Mouse (Mus musculus) inflammation-experienced regulatory T-cells, adult 6 months (primary cell): ENCODE results near the gene Msh3. TPM values are rescaled to one million over a fixed set of nuclear protein-coding genes. Genes with fewer than 3 reads are reported as not detected.

Experiments used
- ATAC-seq: one replicate; pipeline ENCODE4 v1.8.0; 2017
- polyA plus RNA-seq, 3 experiments: library from polyadenylated mRNA; unstranded; fragments of 100-300 nt; shearing (Covaris generic); gene quantifications; one replicate each; pipeline ENCODE4 v1.2.1; 2017

The Msh3 gene
- polyA plus RNA-seq, 3 experiments from 2014 or later = 28.6 to 51.5 (median 35.9) TPM

- no peak for ATAC-seq
Observed at GRCm38 (mm10) chr13:92328000-92328399, 26.8 kb downstream of the Msh3 start.

DNA sequence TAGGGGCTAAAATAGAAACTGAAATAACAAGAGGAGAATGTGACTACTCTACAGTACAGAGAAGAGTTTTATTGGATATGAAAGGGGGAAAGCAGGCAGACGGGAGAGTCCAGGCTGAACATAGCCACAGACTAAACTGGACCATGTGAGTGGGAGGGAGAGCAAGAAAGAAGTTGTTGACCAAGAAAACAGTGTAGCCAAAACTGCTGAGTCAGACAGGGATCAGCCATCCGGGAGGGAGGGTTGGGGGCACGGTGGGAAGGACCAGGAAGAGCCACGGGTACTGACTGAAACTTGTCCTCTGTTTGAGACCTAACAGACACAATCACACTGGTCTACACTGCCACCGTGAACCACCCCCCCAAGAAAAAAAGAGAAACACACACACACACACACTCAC lies 28.8 kb downstream of the Msh3 start:
- no peak for ATAC-seq

- ATAC-seq = no peak
Observed at GRCm38 (mm10) chr13:92320770-92321169, 34.0 kb downstream of the Msh3 start.

DNA sequence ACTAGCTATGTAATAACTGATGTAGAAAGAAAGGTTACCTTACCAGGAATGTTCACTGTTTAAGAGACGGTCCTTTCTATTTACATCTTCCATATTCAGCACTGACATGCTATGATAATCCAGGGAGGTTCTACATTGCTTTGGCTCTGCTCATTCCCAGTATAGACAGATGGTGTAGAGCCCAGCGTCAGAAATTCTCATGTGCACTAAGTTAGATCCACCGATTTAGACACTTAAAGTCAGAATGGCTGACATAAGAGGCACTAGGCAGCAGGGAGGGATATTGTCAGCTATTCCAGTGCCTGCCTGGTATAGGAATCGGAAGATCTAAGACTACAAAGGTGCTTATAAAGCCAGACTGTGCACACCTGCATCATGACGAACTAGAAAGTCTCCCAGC lies 40.2 kb downstream of the Msh3 start:
- no peak for ATAC-seq

DNA sequence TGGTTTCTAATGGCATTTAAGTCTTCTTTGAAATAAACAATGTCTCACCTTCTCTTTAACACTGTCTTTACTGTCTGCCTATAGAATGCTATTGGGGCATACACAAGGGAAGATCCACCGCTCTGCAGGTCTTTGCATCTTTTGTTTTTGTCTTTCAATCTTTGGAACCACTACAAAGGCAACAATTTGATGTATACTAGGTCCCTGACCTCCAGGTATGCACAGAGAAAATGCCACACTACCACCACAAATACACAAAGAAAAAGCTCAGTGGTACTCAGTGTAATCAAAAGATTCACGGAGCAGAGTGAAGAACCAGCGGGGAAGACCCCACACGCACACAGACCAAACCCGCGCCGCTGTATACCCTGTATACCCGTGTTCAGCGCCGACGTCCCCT lies 49.1 kb downstream of the Msh3 start, which contains the start of gene Gm20379:
Gm20379 (plus strand) TSS at position 301 of the 400 bp plus-strand sequence.
- ATAC-seq = no peak

DNA sequence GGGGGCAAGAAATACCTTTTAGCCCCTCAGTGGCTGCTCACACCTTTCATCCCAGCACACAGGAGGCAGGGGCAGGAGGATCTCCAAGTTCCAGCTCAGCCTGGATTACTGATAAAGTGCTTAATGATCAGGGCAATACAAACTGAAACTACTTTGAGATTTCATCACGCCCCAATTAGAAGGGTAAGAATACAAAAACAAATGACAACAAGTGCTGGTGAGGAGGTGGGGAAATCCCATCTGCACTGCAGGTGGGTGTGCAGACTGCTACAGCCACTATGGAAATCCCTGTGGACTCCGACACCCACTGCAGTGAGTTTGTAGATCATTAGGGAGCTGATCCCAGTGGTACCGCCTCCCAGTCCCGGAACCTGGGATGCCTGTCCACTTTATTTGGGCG lies 50.5 kb downstream of the Msh3 start:
- peak; percentile 96 for ATAC-seq

DNA sequence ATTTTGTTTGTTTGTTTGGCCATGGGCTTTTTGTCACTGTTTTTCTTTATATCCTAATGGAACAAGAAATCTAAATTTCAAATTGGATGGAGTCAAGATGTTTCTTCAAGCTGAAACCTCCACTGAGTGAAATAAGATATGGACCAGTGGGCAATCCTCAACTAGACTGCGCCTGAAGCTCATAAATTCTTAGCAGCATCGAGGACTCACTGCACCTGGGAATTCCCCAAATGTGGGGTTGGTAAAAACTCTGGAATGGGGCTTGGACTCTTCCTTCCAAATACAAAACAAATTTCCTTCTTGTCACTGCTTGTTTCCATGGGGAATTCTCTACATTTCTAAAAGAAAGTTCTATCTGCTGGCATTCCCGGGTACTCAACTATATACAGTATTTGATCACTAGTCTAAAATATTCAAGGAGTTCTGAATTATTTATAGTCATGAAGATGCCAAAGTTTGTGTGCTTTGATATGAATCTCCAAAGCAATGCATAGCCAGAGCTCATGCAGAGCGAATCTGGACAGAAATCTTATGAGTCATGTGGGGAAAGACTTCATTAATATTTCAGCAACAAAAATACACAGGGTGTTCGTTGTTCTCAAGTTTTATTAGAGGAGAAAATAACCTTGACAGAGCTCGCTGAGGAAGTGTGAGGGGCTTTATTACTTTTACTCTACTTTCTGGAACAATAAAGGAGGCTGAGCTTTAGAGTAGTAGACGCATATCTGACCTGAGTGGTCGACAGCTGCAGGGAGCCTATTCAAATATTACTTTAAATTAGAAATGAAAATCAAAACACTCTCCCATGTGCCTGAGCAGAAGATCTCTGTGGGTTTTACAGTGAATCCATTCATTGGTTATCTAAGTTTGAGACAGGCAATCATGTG lies 51.5 kb downstream of the Msh3 start:
- no peak for ATAC-seq

- no peak for ATAC-seq
Observed at GRCm38 (mm10) chr13:92302466-92302865, 52.3 kb downstream of the Msh3 start.

DNA sequence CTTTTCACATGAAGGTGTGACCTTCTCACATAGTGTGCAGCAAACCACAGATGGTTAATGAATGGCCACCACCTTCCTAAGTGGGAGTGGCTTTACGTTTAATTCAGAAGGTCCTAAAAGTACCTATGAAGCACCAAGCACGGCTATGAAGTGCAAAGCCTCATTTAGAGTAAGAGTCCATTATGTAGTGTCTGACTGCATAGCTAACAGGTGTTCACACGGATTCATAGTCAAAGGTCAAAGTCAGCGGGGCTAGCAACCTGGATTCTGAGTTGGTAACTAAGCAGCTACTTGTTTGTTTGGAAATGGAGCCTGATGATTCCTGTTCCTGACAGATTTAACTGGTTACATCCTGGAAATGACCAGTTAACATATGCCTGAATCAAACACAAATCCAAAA lies 53.0 kb downstream of the Msh3 start:
- ATAC-seq = no peak

DNA sequence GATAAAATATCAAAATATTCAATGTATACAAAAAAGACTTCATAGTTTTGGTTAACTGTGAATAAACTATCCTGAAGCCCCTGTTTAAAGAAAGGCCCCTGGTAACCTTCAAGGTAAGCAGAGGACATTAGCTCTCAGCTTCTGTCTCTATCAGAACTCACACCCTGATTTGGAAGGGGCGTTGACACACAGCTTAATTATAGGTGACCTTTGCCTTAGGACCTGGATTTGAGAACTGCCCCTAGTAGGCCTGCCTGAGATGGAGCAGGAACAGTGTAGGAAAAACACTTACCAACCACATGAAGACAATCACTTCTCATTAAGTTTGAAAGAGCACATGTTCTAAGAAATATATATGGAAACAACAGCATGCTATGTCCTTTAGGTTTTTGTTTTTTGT lies 55.3 kb downstream of the Msh3 start:
- ATAC-seq = no peak

GRCm38 (mm10) chr13:92297021-92297420 lies 57.8 kb downstream of the Msh3 start:
- no peak for ATAC-seq

DNA sequence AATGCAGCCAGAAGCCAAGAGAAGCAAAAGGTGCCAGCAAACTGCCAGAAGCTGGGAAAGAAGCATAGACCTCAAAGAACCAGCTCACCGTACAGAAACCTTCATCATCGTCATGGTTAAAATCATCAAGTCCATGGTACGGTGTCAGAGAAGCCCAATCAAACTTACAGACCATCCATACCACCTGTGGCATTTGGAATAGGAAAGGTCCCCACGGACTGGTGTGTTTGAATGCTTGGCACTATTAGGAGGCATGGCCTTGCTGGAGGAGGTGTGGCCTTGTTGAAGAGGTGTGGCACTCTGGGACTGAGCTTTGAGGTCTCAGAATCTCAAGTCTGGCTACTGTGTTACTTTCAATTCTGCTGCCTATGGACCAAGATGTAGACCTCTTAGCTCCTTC lies 58.3 kb downstream of the Msh3 start:
- no peak for ATAC-seq

DNA sequence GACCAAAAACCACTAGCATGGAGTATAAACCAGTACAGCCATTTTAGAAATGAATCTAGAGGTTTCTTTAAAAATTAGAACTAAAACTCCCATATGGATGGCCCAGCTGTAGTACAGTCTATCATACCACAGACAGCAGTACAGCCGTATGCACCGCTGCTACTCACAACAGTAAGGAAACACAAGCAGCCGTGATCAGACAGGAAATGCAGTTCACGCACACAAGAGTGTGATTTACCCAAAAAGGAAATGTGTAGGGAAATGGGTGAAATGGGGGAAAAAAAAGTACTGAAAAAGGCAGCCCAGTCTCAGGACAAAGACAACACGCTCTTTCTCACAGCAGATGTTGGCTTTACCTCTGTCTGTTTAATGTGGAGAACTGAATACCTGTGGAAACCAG lies 60.9 kb downstream of the Msh3 start:
- ATAC-seq = peak; percentile 52

DNA sequence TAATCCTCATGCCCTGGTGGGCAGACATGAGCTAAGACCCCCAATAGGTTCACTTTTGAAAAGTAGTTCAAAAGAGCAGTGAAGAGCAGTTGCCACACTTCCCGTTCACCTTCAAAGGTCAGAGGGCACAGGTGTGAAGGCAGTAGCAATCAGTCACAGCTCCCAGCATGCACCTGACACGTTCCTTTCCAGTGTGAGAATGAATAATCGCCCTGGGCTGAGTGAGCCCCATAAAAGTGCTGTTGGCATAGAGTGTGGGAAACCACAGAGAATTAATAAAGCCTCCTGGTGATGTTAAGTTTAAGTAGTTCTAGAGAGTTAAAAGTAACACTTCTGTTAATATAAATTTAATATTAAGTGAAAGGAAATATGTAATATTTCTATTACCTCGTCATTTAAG lies 63.2 kb downstream of the Msh3 start:
- no peak for ATAC-seq

- no peak for ATAC-seq
Observed at GRCm38 (mm10) chr13:92277027-92277426, 77.8 kb downstream of the Msh3 start.

- ATAC-seq = no peak
Observed at GRCm38 (mm10) chr13:92275292-92275691, 79.5 kb downstream of the Msh3 start.

DNA sequence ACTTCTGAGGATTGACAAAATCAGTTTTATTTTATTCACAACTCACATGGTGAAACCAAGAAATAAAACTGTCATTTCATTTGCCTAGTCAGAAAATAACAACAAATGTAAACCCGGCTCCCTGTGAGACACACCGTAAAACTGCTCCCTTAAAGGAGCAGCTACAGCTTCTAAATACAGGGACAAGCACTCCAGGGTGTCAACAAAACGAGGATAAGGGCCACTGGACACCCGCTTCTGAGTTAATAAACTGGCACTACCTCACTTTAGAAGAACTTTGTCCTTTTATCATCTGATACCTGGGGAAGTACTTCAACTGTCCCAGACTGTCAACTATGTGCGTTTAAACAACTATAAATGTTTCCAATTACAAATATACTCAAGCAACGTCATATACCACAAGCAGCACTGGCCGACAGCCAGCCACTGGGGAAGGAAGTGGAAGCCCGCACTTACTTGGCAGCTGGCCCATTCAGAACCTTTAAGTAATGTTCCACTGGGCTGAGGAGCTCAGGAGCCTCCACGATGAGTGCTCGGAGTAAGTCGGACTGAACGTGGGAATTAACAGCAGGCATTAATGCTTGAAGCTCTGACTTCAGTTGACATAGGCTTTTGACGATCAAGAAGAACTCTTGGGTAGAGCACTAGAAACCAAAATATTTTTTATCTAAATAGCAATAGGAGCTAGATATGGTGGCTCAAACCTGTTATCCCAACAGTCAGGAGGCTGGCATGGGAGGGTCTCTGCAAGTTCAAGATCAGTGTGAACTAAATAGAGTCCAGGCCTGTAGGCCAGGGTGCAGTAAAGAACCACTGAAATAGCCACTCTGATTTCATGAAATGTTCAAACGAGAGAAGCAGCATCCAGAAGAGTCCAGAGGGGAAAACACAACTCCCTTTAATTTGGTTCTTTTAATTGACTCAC lies 80.3 kb downstream of the Msh3 start:
- ATAC-seq = peak; percentile 97

DNA sequence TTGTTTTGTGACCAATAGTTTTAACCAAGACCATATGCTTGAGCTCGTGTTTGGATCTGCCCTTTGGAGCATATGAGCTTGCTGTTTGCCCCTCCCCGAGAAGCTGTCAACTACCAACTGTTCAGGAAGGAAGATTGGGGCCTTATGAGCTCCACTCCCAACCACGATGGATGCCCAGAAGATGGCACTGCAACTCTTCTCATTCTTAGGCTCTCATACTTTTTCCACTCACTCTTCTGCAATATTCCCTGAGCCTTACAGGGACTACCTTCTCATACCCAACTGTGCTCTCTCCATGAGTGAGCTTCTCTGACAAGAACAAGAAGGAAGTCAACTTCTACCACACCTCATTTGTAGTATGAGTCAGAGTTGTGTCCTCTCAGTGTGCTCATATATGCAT lies 87.7 kb downstream of the Msh3 start:
- peak; percentile 64 for ATAC-seq

- ATAC-seq = no peak
Observed at GRCm38 (mm10) chr13:92263566-92263965, 91.2 kb downstream of the Msh3 start.

- ATAC-seq = no peak
Observed at GRCm38 (mm10) chr13:92261329-92261728, 93.5 kb downstream of the Msh3 start.

GRCm38 (mm10) chr13:92255480-92255879 lies 99.3 kb downstream of the Msh3 start:
- no peak for ATAC-seq

DNA sequence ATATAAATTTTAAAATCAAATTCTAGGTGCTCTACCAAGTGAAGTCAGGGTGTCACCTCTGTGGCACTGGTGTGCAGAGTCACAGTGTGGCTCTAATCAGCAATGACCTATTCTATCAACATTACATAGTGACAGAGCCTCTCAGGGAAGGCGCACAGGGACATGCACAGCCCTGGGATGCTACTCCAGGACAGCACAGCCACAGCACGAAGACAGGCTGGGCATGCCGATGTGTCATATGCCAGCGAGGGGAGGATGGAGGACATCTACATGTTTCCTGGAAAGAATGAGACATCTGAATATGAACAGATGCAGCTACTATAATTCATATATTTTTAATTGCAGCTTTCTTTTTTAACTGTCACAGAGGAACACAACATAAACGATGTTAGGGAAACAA lies 101.0 kb downstream of the Msh3 start:
- no peak for ATAC-seq

DNA sequence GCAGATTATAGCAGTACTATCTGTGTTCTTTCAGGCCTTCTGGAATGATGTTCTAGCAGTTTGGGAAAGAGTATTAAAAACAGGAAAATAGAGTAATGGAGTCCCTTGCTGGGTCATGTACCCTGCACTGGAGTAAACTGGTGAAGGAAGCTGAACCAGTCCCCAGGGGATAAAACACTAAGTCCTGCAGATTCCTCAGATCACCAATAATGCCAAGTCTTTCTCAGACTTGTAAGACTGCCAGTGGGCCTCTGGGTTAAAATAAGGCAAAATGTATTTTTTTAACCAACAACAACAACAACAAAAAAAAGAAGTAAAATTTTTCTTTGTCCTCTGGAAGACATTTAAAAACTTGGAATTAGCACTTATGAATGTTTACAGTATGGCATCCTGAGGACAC lies 102.5 kb downstream of the Msh3 start:
- no peak for ATAC-seq

DNA sequence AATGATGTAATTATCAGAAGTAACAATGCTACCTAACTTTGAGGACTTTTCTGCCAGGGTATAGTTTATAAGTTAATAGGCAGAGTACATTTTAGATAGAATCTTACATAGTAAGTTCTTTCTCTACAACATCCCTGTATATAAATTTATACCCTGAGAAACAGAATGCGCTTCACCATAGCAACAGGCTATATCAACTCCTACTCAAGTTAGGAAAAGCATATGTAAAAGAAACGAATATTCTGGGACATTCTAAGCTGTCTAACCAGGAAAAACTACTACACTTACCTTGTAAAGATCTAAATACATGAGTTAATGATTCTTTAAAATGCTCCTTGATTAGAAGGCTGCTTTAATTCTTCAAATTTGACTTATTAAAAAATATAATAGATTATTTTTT lies 107.2 kb downstream of the Msh3 start:
- no peak for ATAC-seq
